Mouse (Mus musculus) limb, embryonic 14.5 days (tissue): ENCODE data around the gene Rab12. TPM values are rescaled to one million over a fixed set of nuclear protein-coding genes. Genes with fewer than 3 reads are reported as not detected.

Source experiments
- ATAC-seq: fragments of 200-750 bp; cut with Nextera tagmentation; 2 replicates; pipeline ENCODE4 v1.8.0; 2017; ENCODE audit warnings: low read depth, moderate number of reproducible peaks, moderate TSS enrichment; ENCODE audit not compliant: low FRiP score
- DNase-seq: peaks from one replicate; pipeline ENCODE4 v3.0.0-alpha.2; 2015; ENCODE audit warnings: low spot score
- H3K27ac ChIP-seq: fragments of 300-500 bp; sonication (generic); replicated peaks from 2 replicates; pipeline ENCODE4 v1.5.1; 2014; ENCODE audit warnings: low read depth, mild to moderate bottlenecking, low read length, moderate library complexity, mixed read lengths
- H3K27me3 ChIP-seq: fragments of 300-500 bp; sonication (generic); 2 replicates; pipeline ENCODE4 v1.6.1; 2014; ENCODE audit warnings: low read length, mixed read lengths; ENCODE audit not compliant: control insufficient read depth, insufficient read depth
- H3K36me3 ChIP-seq: fragments of 300-500 bp; sonication (generic); 2 replicates; pipeline ENCODE4 v1.6.1; 2014; ENCODE audit warnings: mild to moderate bottlenecking, low read length, moderate library complexity, mixed read lengths; ENCODE audit not compliant: control insufficient read depth, insufficient read depth
- H3K4me1 ChIP-seq: fragments of 300-500 bp; sonication (generic); 2 replicates; pipeline ENCODE4 v1.6.1; 2014; ENCODE audit warnings: antibody characterized with exemption, low read length, mixed read lengths; ENCODE audit not compliant: control insufficient read depth, insufficient read depth
- H3K4me2 ChIP-seq: fragments of 300-500 bp; sonication (generic); replicated peaks from 2 replicates; pipeline ENCODE4 v1.6.1; 2014; ENCODE audit warnings: low read depth, mild to moderate bottlenecking, low read length, moderate library complexity; ENCODE audit not compliant: severe bottlenecking
- H3K4me3 ChIP-seq: fragments of 300-500 bp; sonication (generic); replicated peaks from 2 replicates; pipeline ENCODE4 v1.5.1; 2014; ENCODE audit warnings: low read length
- H3K9ac ChIP-seq: fragments of 300-500 bp; sonication (generic); 2 replicates; pipeline ENCODE4 v1.6.1; 2014; ENCODE audit warnings: mild to moderate bottlenecking, low read depth, low read length, moderate library complexity; ENCODE audit not compliant: severe bottlenecking
- H3K9me3 ChIP-seq: fragments of 300-500 bp; sonication (generic); 2 replicates; pipeline ENCODE4 v1.6.1; 2016; ENCODE audit warnings: low read length; ENCODE audit not compliant: control insufficient read depth
- POLR2A ChIP-seq: fragments of 200-500 bp; IDR thresholded peaks from 2 replicates; pipeline ENCODE4 v1.8.0; 2012; ENCODE audit warnings: inconsistent platforms, mild to moderate bottlenecking, moderate library complexity, borderline replicate concordance; ENCODE audit not compliant: insufficient read depth, insufficient read length; ENCODE audit errors: extremely low read depth
- WGBS: fragments of 180-500 bp; shearing (Covaris S2); extraction: QIAGEN DNeasy Blood & Tissue Kit; methylation state at CpG from one replicate; pipeline ENCODE4 v1.1.7; 2014; 5-methylcytosine and 5-hydroxymethylcytosine counted together
- polyA plus RNA-seq, 2 experiments: library from polyadenylated mRNA; depleted of rRNA in 1 of 2; stranded (reverse) in 1 of 2; unstranded in 1 of 2; fragments of >200 nt; fragmentation: Nextera tagmentation in 1 of 2; extraction: Ambion mirVana in 1 of 2; gene quantifications; 2 replicates each; pipeline versions ENCODE4 v1.2.1 to v1.2.3; 2012 to 2014

Gene Rab12
- polyA plus RNA-seq, 2 experiments, result 57.5 to 88.3 TPM

- Histone ChIP-seq H3K27ac (no peak overlapping the region), H3K36me3 (no peaks in the 10 kb centered on the region), H3K27me3 (0 out of 2 replicates have a peak, but pooled peaks cover 11% of the 10 kb centered on the region), H3K9ac (no peak overlapping the region), H3K4me2 (no peak overlapping the region), H3K4me3 (no peak overlapping the region), H3K4me1 (no peaks in the 10 kb centered on the region; the same call in 1 of the 2 replicates), H3K9me3 (no peaks in the 10 kb centered on the region)
- TF ChIP-seq POLR2A, result no peak
- no peak for DNase-seq
- 69% methylated on average over 4 of the region's 5 CpGs for WGBS
- ATAC-seq, result no peak
Observed at GRCm38 (mm10) chr17:66481295-66481694, 38.2 kb downstream of the Rab12 start.

- Histone ChIP-seq H3K9me3 (no peaks in the 10 kb centered on the region), H3K4me3 (no peak overlapping the region), H3K36me3 (no peaks in the 10 kb centered on the region), H3K27ac (no peak overlapping the region), H3K27me3 (0 out of 2 replicates have a peak, but pooled peaks cover 11% of the 10 kb centered on the region), H3K4me1 (no peaks in the 10 kb centered on the region; the same call in 1 of the 2 replicates), H3K4me2 (peak overlapping the region; percentile 18; the same call in 1 of the 2 replicates), H3K9ac (no peak overlapping the region)
- no peak for ATAC-seq
- TF ChIP-seq POLR2A, result no peak
- DNase-seq, result no peak
- WGBS, result 27% methylated on average over 17 of the region's 17 CpGs
Observed at GRCm38 (mm10) chr17:66480491-66481278, 38.8 kb downstream of the Rab12 start.

GRCm38 (mm10) chr17:66479813-66480490 lies 39.6 kb downstream of the Rab12 start:
- no peak overlapping the region for H3K27ac ChIP-seq
- no peak for DNase-seq

GRCm38 (mm10) chr17:66479311-66479710 lies 40.2 kb downstream of the Rab12 start:
- TF ChIP-seq POLR2A, result no peak
- Histone ChIP-seq H3K4me3 (peak overlapping the region; percentile 9; the same call in 1 of the 2 replicates), H3K27ac (no peak overlapping the region), H3K4me1 (no peaks in the 10 kb centered on the region; the same call in 1 of the 2 replicates), H3K4me2 (peak overlapping the region; percentile 18), H3K36me3 (no peaks in the 10 kb centered on the region), H3K9me3 (no peaks in the 10 kb centered on the region), H3K27me3 (0 out of 2 replicates have a peak, but pooled peaks cover 11% of the 10 kb centered on the region), H3K9ac (0 out of 2 replicates have a peak overlapping the region, but pooled peaks have one; percentile 3)
- WGBS, result 25% methylated on average over 13 of the region's 13 CpGs
- DNase-seq, result no peak
- no peak for ATAC-seq

More at GRCm38 (mm10) chr17:66479813-66480490, 39.6 kb downstream of the Rab12 start:
- Histone ChIP-seq H3K4me1 (no peaks in the 10 kb centered on the region; the same call in 1 of the 2 replicates), H3K27me3 (0 out of 2 replicates have a peak, but pooled peaks cover 11% of the 10 kb centered on the region), H3K4me3 (peak overlapping the region; percentile 9; the same call in 1 of the 2 replicates), H3K4me2 (peak overlapping the region; percentile 18), H3K36me3 (no peaks in the 10 kb centered on the region), H3K9ac (peak overlapping the region; percentile 3; the same call in 1 of the 2 replicates), H3K9me3 (no peaks in the 10 kb centered on the region)
- WGBS, result 18% methylated on average over 21 of the region's 21 CpGs
- ATAC-seq, result no peak
- no peak for TF ChIP-seq POLR2A

- Histone ChIP-seq H3K27ac (no peak overlapping the region), H3K9ac (no peak overlapping the region), H3K4me2 (no peak overlapping the region), H3K36me3 (no peaks in the 10 kb centered on the region), H3K4me3 (no peak overlapping the region), H3K27me3 (no peaks in the 10 kb centered on the region), H3K4me1 (no peaks in the 10 kb centered on the region), H3K9me3 (no peaks in the 10 kb centered on the region)
- 82% methylated on average over 1 of the region's 1 CpGs for WGBS
- no peak for ATAC-seq
- TF ChIP-seq POLR2A, result no peak
- DNase-seq, result no peak
Observed at GRCm38 (mm10) chr17:66473205-66473604, 46.3 kb downstream of the Rab12 start.
